Comparison of ENCODE assay signal across 8 mouse cellular contexts in genomic region chr8:126595204-126596061, GRCm38 (mm10). TPM values are rescaled to one million over a fixed set of nuclear protein-coding genes. Genes with fewer than 3 reads are reported as not detected.
A peak's percentile ranks its signal among the peaks of the same experiment; 100 is the strongest.
DNase-seq lines count a peak whose midpoint lies in the region; ATAC-seq lines count a peak whose summit lies in the region.

No protein-coding gene starts in this region.

- DNase-seq in 3134 (ENCODE audit: extremely low read depth, insufficient read length, low spot score) (peak; percentile 76), ZHBTc4 (ENCODE audit: low read depth, low spot score) (peak; percentile 30)
- DNase-seq in heart, adult 9 months (ENCODE audit: low spot score in 2 of 2) = peak; percentile 90 to 92
- DNase-seq in kidney, adult 8-10 months = peak; percentile 73 to 85
- peak; percentile 45 for DNase-seq in liver, embryonic 11.5 days (ENCODE audit: low spot score)
- peak; percentile 68 to 77 for DNase-seq in natural killer cell, adult 2 months (ENCODE audit: low spot score in 2 of 2)
- peak; percentile 69 for DNase-seq in thymus, postnatal 0 days (ENCODE audit: low spot score)

- no peak for ATAC-seq in embryonic facial prominence, embryonic 13.5 days (ENCODE audit: insufficient number of reproducible peaks, insufficient read depth, low FRiP score, low TSS enrichment, low read depth)
- no peak for ATAC-seq in liver, embryonic 11.5 days (replicated peaks; ENCODE audit: low FRiP score)

- peaks cover 15% of the 10 kb centered on the region for H3K36me3 ChIP-seq in embryonic facial prominence, embryonic 13.5 days
- peaks cover 8% of the 10 kb centered on the region for H3K36me3 ChIP-seq in liver, embryonic 11.5 days (ENCODE audit: control insufficient read depth, insufficient read depth, low read length)

- H3K4me2 ChIP-seq in embryonic facial prominence, embryonic 13.5 days = peak overlapping the region; percentile 90
- H3K4me2 ChIP-seq in liver, embryonic 11.5 days = peak overlapping the region; percentile 91

- no peaks in the 10 kb centered on the region for H3K9me3 ChIP-seq in embryonic facial prominence, embryonic 13.5 days
- H3K9me3 ChIP-seq in liver, embryonic 11.5 days (ENCODE audit: control insufficient read depth, low read length) = no peaks in the 10 kb centered on the region

- H3K27ac ChIP-seq in embryonic facial prominence, embryonic 13.5 days = peak overlapping the region; percentile 99
- peak overlapping the region; percentile 99 for H3K27ac ChIP-seq in liver, embryonic 11.5 days (ENCODE audit: low read depth, low read length)

- peaks cover 48% of the 10 kb centered on the region for H3K4me1 ChIP-seq in embryonic facial prominence, embryonic 13.5 days
- H3K4me1 ChIP-seq in liver, embryonic 11.5 days (replicated peaks; ENCODE audit: control insufficient read depth, insufficient read depth, low read length) = peaks cover 47% of the 10 kb centered on the region

- WGBS in embryonic facial prominence, embryonic 13.5 days = 14% methylated on average over 16 of the region's 16 CpGs
- 28% methylated on average over 16 of the region's 16 CpGs for WGBS in liver, embryonic 11.5 days

- H3K27me3 ChIP-seq in embryonic facial prominence, embryonic 13.5 days = no peaks in the 10 kb centered on the region
- no peaks in the 10 kb centered on the region for H3K27me3 ChIP-seq in liver, embryonic 11.5 days (replicated peaks; ENCODE audit: control insufficient read depth, insufficient read depth, low read length)

- H3K4me3 ChIP-seq in embryonic facial prominence, embryonic 13.5 days = peak overlapping the region; percentile 100
- H3K4me3 ChIP-seq in liver, embryonic 11.5 days (ENCODE audit: low read depth, low read length) = peak overlapping the region; percentile 100

- peak overlapping the region; percentile 95 for H3K9ac ChIP-seq in embryonic facial prominence, embryonic 13.5 days
- H3K9ac ChIP-seq in liver, embryonic 11.5 days (ENCODE audit: low read depth, low read length) = peak overlapping the region; percentile 99

RNA-seq across cellular contexts. Expression of gene Irf2bp2, which starts 1.6 kb away (rescaled TPM):
- polyA plus RNA-seq in embryonic facial prominence, embryonic 13.5 days (2015; fragmentation: Nextera tagmentation; extraction: Ambion mirVana) = 11.1 and 13.5 TPM in 2 replicates
- polyA plus RNA-seq in liver, embryonic 11.5 days (2014; fragmentation: Nextera tagmentation; extraction: Ambion mirVana) = 5.9 and 7.3 TPM in 2 replicates
- polyA plus RNA-seq in thymus, postnatal 0 days (2015; fragmentation: Nextera tagmentation; extraction: Ambion mirVana) = 14.9 and 20.3 TPM in 2 replicates

Comparison
In these comparisons a context has a peak if more than half of its experiments do, and no peak if none do; other contexts are left out.
1. DNase-seq: peak in every context shown above with its lines; median percentile 91 in heart, adult 9 months; 79 in kidney, adult 8-10 months; 76 in 3134; 72 in natural killer cell, adult 2 months; 69 in thymus, postnatal 0 days; 45 in liver, embryonic 11.5 days; 30 in ZHBTc4.